Mouse (Mus musculus): ENCODE data around the gene Tcf19. TPM values are rescaled to one million over a fixed set of nuclear protein-coding genes. Genes with fewer than 3 reads are reported as not detected.
A peak's percentile ranks its signal among the peaks of the same experiment; 100 is the strongest.

Tcf19 gene
- polyA plus RNA-seq (2015; fragmentation: Nextera tagmentation; extraction: Ambion mirVana), result 92.0 and 92.1 TPM in 2 replicates

DNA sequence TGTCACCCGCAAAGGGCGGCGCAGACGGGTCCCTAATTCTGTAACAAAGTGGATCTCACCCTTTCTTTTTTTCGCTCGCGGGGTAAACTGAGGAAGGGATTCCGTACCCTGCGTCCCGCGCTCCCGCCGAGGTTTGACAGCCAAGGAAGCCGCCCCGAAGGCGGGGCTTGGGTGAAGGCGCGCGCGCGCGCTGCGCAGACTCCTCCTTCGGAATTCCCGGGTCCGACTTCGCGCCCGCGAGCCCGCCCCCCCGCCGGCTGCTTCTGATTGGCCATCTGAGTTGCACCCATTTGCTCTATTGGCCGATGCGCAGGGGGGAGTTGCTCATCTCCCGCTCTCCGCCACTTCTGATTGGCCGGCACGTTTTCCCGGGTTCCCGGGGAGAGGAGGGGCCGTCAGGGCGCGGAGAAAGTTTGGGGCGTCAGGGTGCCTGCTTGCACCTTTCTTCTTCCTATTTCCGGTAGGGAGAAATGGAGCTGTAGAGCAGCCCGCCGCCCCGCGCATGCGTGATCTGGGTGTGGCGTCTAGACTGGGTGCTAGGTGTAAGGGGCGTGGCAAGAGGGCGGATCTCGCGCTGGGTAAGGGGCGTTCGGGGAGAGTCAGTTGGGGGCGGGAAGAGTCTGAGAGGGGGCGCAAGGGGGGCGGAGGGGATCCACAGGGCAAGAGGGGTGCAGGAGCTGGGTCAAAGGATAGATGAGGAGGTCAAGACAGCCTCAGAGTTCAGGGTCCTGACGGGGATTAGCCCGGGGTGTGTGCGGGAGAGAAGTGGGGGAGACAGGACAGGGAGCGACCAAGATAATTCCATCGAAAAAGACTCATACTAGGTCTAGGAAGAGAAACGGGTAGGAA, at the start of gene Tcf19, which contains the start of gene Cchcr1:
Gene Tcf19, minus strand, starts transcription at position 173 of the 849 bp plus-strand sequence.
Gene Cchcr1, plus strand, starts transcription at position 449 of the 849 bp plus-strand sequence.
- peak; percentile 97 for ATAC-seq (ENCODE audit: borderline replicate concordance, extremely low read depth, low FRiP score, low TSS enrichment)
- peak within 1 kb of the TSS; percentile 72 for H3K4me3 ChIP-seq
- H3K4me1 ChIP-seq, result peaks cover 39% of the 10 kb centered on the region
- peaks cover 19% of the 10 kb centered on the region; the same call in 1 of the 2 replicates for H3K36me3 ChIP-seq
- peak within 1 kb of the TSS; percentile 72 for H3K27ac ChIP-seq
- peak within 1 kb of the TSS; percentile 86 for H3K4me2 ChIP-seq
- no peaks in the 10 kb centered on the region for H3K9me3 ChIP-seq
- WGBS, result 1% methylated on average over 64 of the region's 67 CpGs
- H3K27me3 ChIP-seq, result no peaks in the 10 kb centered on the region
- peak within 1 kb of the TSS; percentile 62 for H3K9ac ChIP-seq

GRCm38 (mm10) chr17:35558216-35558615, 41.6 kb upstream of the Tcf19 start:
- no peak for ATAC-seq (ENCODE audit: borderline replicate concordance, extremely low read depth, low FRiP score, low TSS enrichment)
- Histone ChIP-seq H3K4me2 (no peak overlapping the region), H3K4me1 (no peaks in the 10 kb centered on the region), H3K4me3 (no peak overlapping the region), H3K36me3 (no peaks in the 10 kb centered on the region), H3K9ac (no peak overlapping the region), H3K27ac (no peak overlapping the region), H3K27me3 (no peaks in the 10 kb centered on the region), H3K9me3 (no peaks in the 10 kb centered on the region)
- 55% methylated on average over 8 of the region's 8 CpGs for WGBS

DNA sequence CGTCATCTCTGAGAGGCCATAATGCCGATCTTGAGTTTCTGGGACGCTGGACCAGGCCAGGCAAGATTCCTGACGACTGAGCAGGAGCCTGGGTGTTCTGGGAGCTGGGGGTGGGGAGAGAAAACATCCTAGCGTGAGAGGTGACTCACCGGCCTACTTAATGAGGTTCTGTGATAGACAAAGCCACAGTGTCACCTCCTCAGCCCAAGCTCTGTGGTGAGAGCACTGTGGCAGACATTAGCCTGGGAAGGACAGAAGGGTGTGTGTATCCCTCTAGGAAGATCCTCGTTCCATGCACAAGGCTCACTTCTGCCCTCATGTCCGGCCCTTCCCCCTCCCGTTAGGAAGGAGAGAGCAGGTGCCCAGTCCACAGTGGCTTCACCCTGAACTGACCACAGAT, 40.7 kb upstream of the Tcf19 start:
- 61% methylated on average over 9 of the region's 9 CpGs for WGBS
- no peaks in the 10 kb centered on the region for H3K9me3 ChIP-seq
- no peak overlapping the region for H3K27ac ChIP-seq
- H3K4me3 ChIP-seq, result no peak overlapping the region
- no peaks in the 10 kb centered on the region for H3K4me1 ChIP-seq
- no peaks in the 10 kb centered on the region for H3K27me3 ChIP-seq
- ATAC-seq (ENCODE audit: borderline replicate concordance, extremely low read depth, low FRiP score, low TSS enrichment), result no peak
- no peak overlapping the region for H3K4me2 ChIP-seq
- no peak overlapping the region for H3K9ac ChIP-seq
- H3K36me3 ChIP-seq, result no peaks in the 10 kb centered on the region

DNA sequence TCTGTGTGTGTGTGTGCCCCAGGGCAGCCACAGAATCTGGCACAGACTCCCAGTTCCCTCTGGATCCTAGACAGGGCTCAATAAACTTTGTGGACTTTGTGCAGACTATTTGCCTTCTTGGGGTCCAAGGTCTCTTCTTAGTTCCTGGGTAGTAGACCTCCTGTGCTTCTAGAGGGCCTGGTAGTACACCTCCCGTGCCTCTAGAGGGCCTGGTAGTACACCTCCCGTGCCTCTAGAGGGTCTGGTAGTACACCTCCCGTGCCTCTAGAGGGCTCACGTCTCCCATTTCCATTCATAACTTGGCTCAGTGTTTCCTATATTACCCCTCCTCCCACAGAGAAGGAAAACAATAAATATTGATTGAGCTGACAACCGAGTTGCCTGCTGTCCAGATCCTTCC, 40.2 kb upstream of the Tcf19 start:
- Histone ChIP-seq H3K4me1 (no peaks in the 10 kb centered on the region), H3K36me3 (no peaks in the 10 kb centered on the region), H3K27me3 (no peaks in the 10 kb centered on the region), H3K9me3 (no peaks in the 10 kb centered on the region), H3K9ac (no peak overlapping the region), H3K4me3 (no peak overlapping the region), H3K4me2 (no peak overlapping the region), H3K27ac (no peak overlapping the region)
- WGBS, result 22% methylated on average over 5 of the region's 5 CpGs
- no peak for ATAC-seq (ENCODE audit: borderline replicate concordance, extremely low read depth, low FRiP score, low TSS enrichment)

GRCm38 (mm10) chr17:35556186-35556765, 39.7 kb upstream of the Tcf19 start:
- no peaks in the 10 kb centered on the region for H3K36me3 ChIP-seq
- H3K4me3 ChIP-seq, result no peak overlapping the region
- WGBS, result 83% methylated on average over 13 of the region's 13 CpGs
- no peaks in the 10 kb centered on the region for H3K27me3 ChIP-seq
- H3K27ac ChIP-seq, result no peak overlapping the region
- no peak for ATAC-seq (ENCODE audit: borderline replicate concordance, extremely low read depth, low FRiP score, low TSS enrichment)
- H3K4me2 ChIP-seq, result no peak overlapping the region
- H3K9ac ChIP-seq, result no peak overlapping the region
- H3K4me1 ChIP-seq, result no peaks in the 10 kb centered on the region
- H3K9me3 ChIP-seq, result no peaks in the 10 kb centered on the region

GRCm38 (mm10) chr17:35554761-35555397, 38.3 kb upstream of the Tcf19 start:
- no peak overlapping the region; the same call in 1 of the 2 replicates for H3K27ac ChIP-seq
- no peaks in the 10 kb centered on the region for H3K9me3 ChIP-seq
- no peaks in the 10 kb centered on the region for H3K27me3 ChIP-seq
- H3K4me1 ChIP-seq, result peaks cover 5% of the 10 kb centered on the region
- H3K9ac ChIP-seq, result no peak overlapping the region
- H3K36me3 ChIP-seq, result no peaks in the 10 kb centered on the region
- no peak overlapping the region for H3K4me3 ChIP-seq
- no peak for ATAC-seq (ENCODE audit: borderline replicate concordance, extremely low read depth, low FRiP score, low TSS enrichment)
- H3K4me2 ChIP-seq, result no peak overlapping the region
- WGBS, result 87% methylated on average over 18 of the region's 18 CpGs

- Histone ChIP-seq H3K36me3 (no peaks in the 10 kb centered on the region), H3K4me2 (no peak overlapping the region), H3K4me3 (no peak overlapping the region), H3K9ac (no peak overlapping the region), H3K9me3 (no peaks in the 10 kb centered on the region), H3K27ac (no peak overlapping the region; the same call in 1 of the 2 replicates), H3K27me3 (no peaks in the 10 kb centered on the region), H3K4me1 (peaks cover 10% of the 10 kb centered on the region)
- 75% methylated on average over 5 of the region's 5 CpGs for WGBS
- no peak for ATAC-seq (ENCODE audit: borderline replicate concordance, extremely low read depth, low FRiP score, low TSS enrichment)
Measured at GRCm38 (mm10) chr17:35554321-35554720, 37.7 kb upstream of the Tcf19 start.

DNA sequence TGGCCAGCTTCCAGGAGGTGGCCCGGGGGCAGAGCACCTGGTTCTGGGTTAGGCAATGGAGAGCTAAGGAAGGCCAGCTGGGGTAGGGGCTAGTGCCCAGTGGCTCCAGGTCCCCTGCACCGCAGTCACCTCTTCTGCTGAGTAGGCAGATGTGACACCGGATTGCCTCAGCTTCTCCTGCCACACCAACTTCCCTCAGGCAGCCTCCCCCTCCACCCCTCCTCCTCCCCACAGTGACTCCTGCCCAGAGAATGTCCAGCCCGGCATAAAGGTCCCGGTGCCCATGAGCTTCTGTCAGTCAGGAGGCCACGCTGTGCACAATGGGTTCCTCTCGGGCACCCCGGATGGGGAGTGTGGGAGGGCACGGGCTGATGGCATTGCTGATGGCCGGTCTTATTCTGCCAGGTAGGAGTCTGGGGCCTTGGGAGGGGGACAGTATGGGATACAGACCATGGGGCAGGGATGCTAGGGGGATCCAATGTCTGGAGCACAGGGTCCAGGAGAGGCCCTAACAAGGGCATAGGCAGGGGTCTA, 35.3 kb upstream of the Tcf19 start, which contains the start of gene Cdsn:
Gene Cdsn, plus strand, starts transcription at position 248 of the 534 bp plus-strand sequence.
- no peak for ATAC-seq (ENCODE audit: borderline replicate concordance, extremely low read depth, low FRiP score, low TSS enrichment)
- Histone ChIP-seq H3K27ac (no peak within 1 kb of the TSS), H3K27me3 (no peaks in the 10 kb centered on the region), H3K4me3 (no peak within 1 kb of the TSS), H3K4me2 (no peak within 1 kb of the TSS), H3K4me1 (peaks cover 19% of the 10 kb centered on the region), H3K9me3 (no peaks in the 10 kb centered on the region), H3K9ac (no peak within 1 kb of the TSS), H3K36me3 (no peaks in the 10 kb centered on the region)
- WGBS, result 79% methylated on average over 10 of the region's 10 CpGs

DNA sequence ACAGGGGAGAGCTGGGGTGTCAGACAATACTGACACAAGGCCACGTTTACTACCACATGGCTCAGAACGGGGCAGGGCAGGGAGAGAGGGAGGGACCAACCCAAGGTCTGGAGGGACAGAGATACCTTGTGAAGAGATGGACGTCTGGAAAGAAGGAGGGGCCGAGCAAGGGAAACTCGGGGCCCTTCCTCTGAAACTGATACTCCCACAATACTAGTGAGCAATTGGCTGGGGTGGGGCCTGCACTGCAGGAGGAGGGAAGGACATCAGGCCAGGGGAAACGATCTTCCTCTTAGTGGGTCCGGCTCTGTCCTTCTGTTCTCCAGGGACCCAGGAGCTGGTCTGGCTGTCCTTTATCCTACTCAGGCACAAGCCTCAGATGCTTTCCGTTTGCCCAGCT, 34.2 kb upstream of the Tcf19 start:
- no peak overlapping the region for H3K4me2 ChIP-seq
- no peak overlapping the region for H3K27ac ChIP-seq
- no peaks in the 10 kb centered on the region for H3K9me3 ChIP-seq
- no peaks in the 10 kb centered on the region for H3K27me3 ChIP-seq
- H3K36me3 ChIP-seq, result no peaks in the 10 kb centered on the region
- no peak overlapping the region for H3K9ac ChIP-seq
- no peak for ATAC-seq (ENCODE audit: borderline replicate concordance, extremely low read depth, low FRiP score, low TSS enrichment)
- no peak overlapping the region for H3K4me3 ChIP-seq
- H3K4me1 ChIP-seq, result peaks cover 19% of the 10 kb centered on the region
- WGBS, result 52% methylated on average over 8 of the region's 8 CpGs

DNA sequence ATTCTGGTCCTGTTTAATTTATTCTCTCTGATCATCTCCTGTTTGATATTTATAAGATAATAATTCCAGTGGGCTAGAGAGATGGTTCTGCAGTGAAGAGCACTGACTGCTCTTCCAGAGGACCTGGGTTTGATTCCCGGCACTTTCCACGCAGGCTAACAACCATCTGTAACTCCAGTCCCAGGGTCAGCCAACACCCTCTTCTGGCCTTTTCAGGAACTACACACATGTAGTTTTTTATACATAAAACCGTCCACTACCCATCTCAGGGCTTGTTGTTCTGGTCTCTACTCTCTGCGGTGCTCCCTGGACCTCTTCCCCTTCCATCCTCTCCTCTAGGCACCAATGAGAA, 33.5 kb upstream of the Tcf19 start:
- WGBS, result 91% methylated on average over 4 of the region's 4 CpGs
- Histone ChIP-seq H3K27ac (peak overlapping the region; percentile 79), H3K9ac (no peak overlapping the region), H3K36me3 (no peaks in the 10 kb centered on the region), H3K4me2 (peak overlapping the region; percentile 41), H3K4me3 (no peak overlapping the region), H3K9me3 (no peaks in the 10 kb centered on the region), H3K4me1 (peaks cover 19% of the 10 kb centered on the region), H3K27me3 (no peaks in the 10 kb centered on the region)
- no peak for ATAC-seq (ENCODE audit: borderline replicate concordance, extremely low read depth, low FRiP score, low TSS enrichment)

DNA sequence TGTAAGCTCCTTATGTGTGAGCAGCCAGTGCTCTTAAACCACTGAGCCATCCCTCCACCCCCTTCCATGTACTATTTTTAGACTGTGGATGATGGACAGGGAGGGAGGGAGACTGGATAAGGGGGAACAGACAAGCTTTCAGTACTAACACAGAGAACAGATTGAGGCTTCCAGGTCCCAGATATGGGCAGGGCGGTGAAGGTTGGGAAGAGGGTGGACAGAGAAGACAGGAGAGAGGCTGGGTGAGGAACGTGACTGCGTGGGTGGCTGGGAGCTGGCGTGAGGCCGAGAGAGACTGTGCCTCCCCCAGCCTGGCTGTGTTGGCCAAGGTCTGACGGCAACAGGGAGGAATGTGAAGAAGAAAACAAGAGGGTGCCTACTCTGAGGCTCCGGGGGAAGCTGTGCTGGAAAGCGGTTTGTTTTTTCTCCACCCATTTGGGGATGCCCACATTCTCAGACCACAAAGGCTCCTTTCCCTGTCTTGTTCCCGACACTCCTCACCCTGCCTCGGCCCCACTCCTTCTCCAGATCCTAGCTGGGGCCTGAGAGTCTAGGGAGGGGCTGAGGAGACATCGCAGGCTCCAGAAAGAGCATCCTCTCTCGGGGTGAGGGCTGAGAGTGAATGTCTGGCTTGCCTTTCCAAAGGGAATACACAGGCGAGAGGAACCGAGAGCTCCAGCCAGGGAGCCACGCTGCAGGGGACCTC, 33.0 kb upstream of the Tcf19 start:
- 22% methylated on average over 15 of the region's 15 CpGs for WGBS
- Histone ChIP-seq H3K36me3 (no peaks in the 10 kb centered on the region), H3K27ac (peak overlapping the region; percentile 79), H3K9me3 (no peaks in the 10 kb centered on the region), H3K27me3 (no peaks in the 10 kb centered on the region), H3K4me2 (peak overlapping the region; percentile 41), H3K4me1 (peaks cover 19% of the 10 kb centered on the region), H3K4me3 (no peak overlapping the region), H3K9ac (no peak overlapping the region)
- ATAC-seq (ENCODE audit: borderline replicate concordance, extremely low read depth, low FRiP score, low TSS enrichment), result peak; percentile 75
